Mouse (Mus musculus) urinary bladder, postnatal 36 days (tissue): ENCODE data around the gene Cald1.

Experiments used
- DNase-seq, 2 experiments: peaks; one replicate each; pipeline ENCODE4 v3.0.0; 2022; ENCODE audit warnings: low spot score in 2 of 2, mixed read lengths in 1 of 2

Gene Cald1

GRCm38 (mm10) chr6:34598121-34599065, at the start of gene Cald1:
TSS of gene Cald1 (plus strand) at chr6:34598500.
- DNase-seq: peak; percentile 27 to 45

GRCm38 (mm10) chr6:34549017-34549416, 49.3 kb upstream of the Cald1 start:
- peak; percentile 26 to 51 for DNase-seq

GRCm38 (mm10) chr6:34552489-34553157, 45.7 kb upstream of the Cald1 start:
- DNase-seq: no peak

GRCm38 (mm10) chr6:34554291-34554997, 43.9 kb upstream of the Cald1 start:
- DNase-seq: no peak

GRCm38 (mm10) chr6:34559521-34559920, 38.8 kb upstream of the Cald1 start:
- no peak for DNase-seq

GRCm38 (mm10) chr6:34565176-34565880, 33.0 kb upstream of the Cald1 start:
- no peak for DNase-seq

GRCm38 (mm10) chr6:34567298-34567697, 31.0 kb upstream of the Cald1 start:
- no peak for DNase-seq

GRCm38 (mm10) chr6:34579504-34580068, 18.7 kb upstream of the Cald1 start:
- DNase-seq: no peak

- DNase-seq: no peak
Observed at GRCm38 (mm10) chr6:34583365-34583764, 14.9 kb upstream of the Cald1 start.

- no peak for DNase-seq
Observed at GRCm38 (mm10) chr6:34588066-34588465, 10.2 kb upstream of the Cald1 start.

- no peak for DNase-seq
Observed at GRCm38 (mm10) chr6:34590716-34591115, 7.6 kb upstream of the Cald1 start.

- DNase-seq: no peak
Observed at GRCm38 (mm10) chr6:34593353-34593752, 4.9 kb upstream of the Cald1 start.

- no peak for DNase-seq
Observed at GRCm38 (mm10) chr6:34597316-34597715, 984 bp upstream of the Cald1 start.

- DNase-seq: no peak
Observed at GRCm38 (mm10) chr6:34599171-34599570, 871 bp downstream of the Cald1 start.

- DNase-seq: no peak
Observed at GRCm38 (mm10) chr6:34599631-34600111, 1.4 kb downstream of the Cald1 start.

- no peak for DNase-seq
Observed at GRCm38 (mm10) chr6:34600850-34601249, 2.5 kb downstream of the Cald1 start.

GRCm38 (mm10) chr6:34602091-34602490, 3.8 kb downstream of the Cald1 start:
- DNase-seq: no peak

- DNase-seq: no peak
Observed at GRCm38 (mm10) chr6:34606407-34606806, 8.1 kb downstream of the Cald1 start.

- no peak for DNase-seq
Observed at GRCm38 (mm10) chr6:34608603-34609002, 10.3 kb downstream of the Cald1 start.

GRCm38 (mm10) chr6:34609892-34610829, 11.9 kb downstream of the Cald1 start:
- no peak for DNase-seq
